Mouse (Mus musculus): ENCODE data around the gene Slc26a9.

- TF ChIP-seq CTCF (IDR thresholded peaks at IDR 0.05; ENCODE audit: low read depth) (no peak), EP300 (optimal IDR thresholded peaks at IDR 0.05) (no peak)
These were observed 45.1 kb upstream of the Slc26a9 start for GRCm38 (mm10) chr1:131698770-131699169.
